Mouse (Mus musculus): ENCODE results near the gene Gm10392. TPM values are rescaled to one million over a fixed set of nuclear protein-coding genes. Genes with fewer than 3 reads are reported as not detected.

The Gm10392 gene
- polyA plus RNA-seq, 1 experiment from 2014 or later, result not detected

DNA sequence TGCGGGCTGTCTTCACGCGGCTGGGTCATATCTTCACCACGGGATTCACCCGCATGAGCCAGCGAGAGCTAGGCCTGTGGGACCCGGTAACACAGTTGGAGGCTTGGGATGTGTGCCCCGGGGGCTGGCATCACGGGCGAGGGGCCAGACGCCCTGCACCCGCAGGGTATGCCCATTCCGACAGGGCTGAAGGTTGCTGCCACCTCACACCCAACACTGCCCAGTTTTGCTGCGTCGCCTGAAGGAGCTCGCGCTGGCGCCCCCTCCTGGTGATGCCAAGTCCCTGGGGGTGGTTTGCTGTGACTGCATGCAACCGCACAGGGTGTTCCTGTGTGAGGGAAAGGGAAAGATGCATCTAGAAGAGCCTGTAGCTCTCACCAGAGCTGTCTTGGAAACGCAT is 51.2 kb downstream of the Gm10392 start:
- no peaks in the 10 kb centered on the region for H3K36me3 ChIP-seq (ENCODE audit: inconsistent target)
- 22% methylated on average over 20 of the region's 20 CpGs for WGBS (ENCODE audit: missing documents)
- no peak overlapping the region for H3K4me3 ChIP-seq (ENCODE audit: inconsistent target)
- no peak overlapping the region for H3K27ac ChIP-seq
- no peaks in the 10 kb centered on the region for H3K79me2 ChIP-seq (ENCODE audit: inconsistent target)

DNA sequence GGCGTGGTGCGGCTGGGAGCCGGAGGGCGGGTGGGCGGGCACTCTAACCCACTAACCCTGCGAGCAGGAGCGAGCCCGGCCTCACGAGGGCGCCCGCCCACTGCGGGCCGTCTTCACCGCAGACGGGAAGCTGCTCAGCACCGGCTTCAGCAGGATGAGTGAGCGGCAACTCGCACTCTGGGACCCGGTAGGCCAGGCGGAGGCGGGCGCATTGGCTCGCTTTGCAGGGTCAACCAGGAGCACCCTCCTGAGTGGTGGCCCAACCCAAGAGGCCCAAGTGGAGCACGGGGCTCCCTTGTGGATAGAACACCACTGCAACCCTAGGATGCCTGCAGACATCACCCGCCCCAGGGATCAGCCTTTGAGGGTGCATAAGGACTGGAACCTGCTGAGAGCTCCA is 51.8 kb downstream of the Gm10392 start:
- no peaks in the 10 kb centered on the region for H3K79me2 ChIP-seq (ENCODE audit: inconsistent target)
- 4% methylated on average over 25 of the region's 25 CpGs for WGBS (ENCODE audit: missing documents)
- H3K27ac ChIP-seq, result no peak overlapping the region
- H3K36me3 ChIP-seq (ENCODE audit: inconsistent target), result no peaks in the 10 kb centered on the region
- H3K4me3 ChIP-seq (ENCODE audit: inconsistent target), result no peak overlapping the region

Other genes starting within 250 kb of the Gm10392 start
- not detected in 3 replicates for gene Coro6, start 56.8 kb downstream of the Gm10392 start, polyA plus RNA-seq (2018)
- 2.8 to 4.3 TPM (median 3.3 TPM) in 3 replicates for gene Ankrd13b, start 29.5 kb downstream of the Gm10392 start, polyA plus RNA-seq (2018)
- gene Git1, start 25.6 kb downstream of the Gm10392 start, polyA plus RNA-seq (2018), result 23.8 to 28.2 TPM (median 25.3 TPM) in 3 replicates
- gene Abhd15, start 4.1 kb downstream of the Gm10392 start, polyA plus RNA-seq (2018), result 0.63 to 3.6 TPM (median 3.1 TPM) in 3 replicates
- 1.8 to 4.6 TPM (median 4.5 TPM) in 3 replicates for gene Trp53i13, start 3.2 kb downstream of the Gm10392 start, polyA plus RNA-seq (2018)
- 16.9 to 21.9 TPM (median 19.1 TPM) in 3 replicates for gene Taok1, start 88.6 kb upstream of the Gm10392 start, polyA plus RNA-seq (2018)
- gene Nufip2, start 167.0 kb upstream of the Gm10392 start, polyA plus RNA-seq (2018), result 22.9 to 25.7 TPM (median 24.8 TPM) in 3 replicates
- gene Cryba1, start 206.1 kb upstream of the Gm10392 start, polyA plus RNA-seq (2018), result not detected in 3 replicates
- 37.1 to 91.1 TPM (median 40.6 TPM) in 3 replicates for gene Myo18a, start 244.0 kb upstream of the Gm10392 start, polyA plus RNA-seq (2018)

Data from macrophage (primary cell).